Mouse (Mus musculus) testis, adult 2 months (tissue): ENCODE measurements around the gene Shisal1. TPM values are rescaled to one million over a fixed set of nuclear protein-coding genes. Genes with fewer than 3 reads are reported as not detected.

Source experiments
- H3K27ac ChIP-seq: fragments of 200-500 bp; 2 replicates; pipeline ENCODE4 v1.5.1; 2012; ENCODE audit warnings: low read depth, low read length; ENCODE audit not compliant: control insufficient read depth, insufficient read depth
- H3K27me3 ChIP-seq: fragments of 200-500 bp; 2 replicates; pipeline ENCODE4 v1.6.1; 2012; ENCODE audit warnings: mild to moderate bottlenecking, low read length, moderate library complexity; ENCODE audit not compliant: control insufficient read depth, insufficient read depth
- H3K36me3 ChIP-seq: fragments of 200-500 bp; 2 replicates; pipeline ENCODE4 v1.6.1; 2012; ENCODE audit warnings: mild to moderate bottlenecking, low read length; ENCODE audit not compliant: control insufficient read depth, insufficient read depth
- H3K4me1 ChIP-seq: fragments of 200-500 bp; 2 replicates; pipeline ENCODE4 v1.6.1; 2012; ENCODE audit warnings: low read length; ENCODE audit not compliant: control insufficient read depth, insufficient read depth
- H3K4me3 ChIP-seq: fragments of 200-500 bp; 2 replicates; pipeline ENCODE4 v1.5.1; 2012; ENCODE audit warnings: low read depth, mild to moderate bottlenecking, low read length, moderate library complexity, mixed read lengths; ENCODE audit not compliant: control insufficient read depth
- CTCF ChIP-seq: fragments of 200-500 bp; IDR thresholded peaks from 2 replicates; pipeline ENCODE4 v1.5.1; 2012; ENCODE audit warnings: low read depth, mild to moderate bottlenecking, inconsistent platforms, low read length, moderate library complexity; ENCODE audit not compliant: control insufficient read depth, insufficient read depth, insufficient replicate concordance
- POLR2A ChIP-seq: fragments of 200-500 bp; IDR thresholded peaks from 2 replicates; pipeline ENCODE4 v1.6.1; 2012; ENCODE audit warnings: low read depth, mild to moderate bottlenecking, inconsistent platforms, low read length, moderate library complexity; ENCODE audit not compliant: control insufficient read depth
- polyA plus RNA-seq: library from polyadenylated mRNA; depleted of rRNA; stranded (reverse); fragments of >200 nt; gene quantifications from 2 replicates; pipeline ENCODE4 v1.2.3, GENCODE M21; 2012

Gene Shisal1
- polyA plus RNA-seq, 1 experiment: 1.2 TPM

GRCm38 (mm10) chr15:84367402-84367801 is 79.5 kb downstream of the Shisal1 start:
- Histone ChIP-seq H3K4me3 (no peak overlapping the region), H3K27ac (no peak overlapping the region), H3K4me1 (no peaks in the 10 kb centered on the region), H3K36me3 (no peaks in the 10 kb centered on the region), H3K27me3 (no peaks in the 10 kb centered on the region)
- TF ChIP-seq POLR2A: no peak
- no peak for TF ChIP-seq CTCF

- no peaks in the 10 kb centered on the region for H3K4me1 ChIP-seq
- H3K4me3 ChIP-seq: no peak overlapping the region
- TF ChIP-seq CTCF (no peak), POLR2A (no peak)
- no peaks in the 10 kb centered on the region for H3K27me3 ChIP-seq
- no peak overlapping the region for H3K27ac ChIP-seq
- no peaks in the 10 kb centered on the region for H3K36me3 ChIP-seq
Measured at GRCm38 (mm10) chr15:84366574-84366989, 80.3 kb downstream of the Shisal1 start.

DNA sequence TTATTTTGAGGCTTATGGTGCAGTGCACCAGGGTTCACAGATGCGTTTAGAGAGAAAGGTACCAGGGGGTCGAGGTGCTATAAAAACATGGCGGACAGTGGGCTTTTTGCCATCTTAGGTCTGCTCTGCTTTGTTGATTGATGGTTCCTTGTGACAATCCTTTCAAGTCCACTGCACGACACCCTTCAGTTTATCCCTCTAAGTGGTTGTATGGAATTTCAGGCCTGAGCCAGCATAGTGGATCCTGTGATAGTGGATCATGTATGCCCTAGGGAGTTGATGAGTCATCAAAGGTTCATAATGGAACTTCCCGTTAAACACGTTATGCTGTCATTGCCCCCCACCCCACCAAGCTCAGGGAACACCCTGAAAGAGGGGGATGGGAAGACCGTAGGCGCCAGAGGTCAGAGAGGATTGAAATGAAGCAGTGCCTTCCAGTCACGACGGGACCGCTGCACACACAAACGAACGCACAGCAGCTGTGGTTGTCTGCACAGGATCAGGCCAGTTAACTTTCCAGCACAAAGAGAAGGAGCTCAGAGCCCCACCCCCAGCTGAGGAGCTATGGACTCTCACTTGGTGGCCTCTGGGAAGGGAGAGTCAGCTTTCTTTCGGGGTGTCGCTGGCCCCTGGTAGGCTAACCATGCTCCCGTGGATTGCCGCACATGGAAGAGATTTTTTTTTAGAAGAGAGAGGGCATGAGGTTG is 81.1 kb downstream of the Shisal1 start:
- no peaks in the 10 kb centered on the region for H3K36me3 ChIP-seq
- H3K27ac ChIP-seq: no peak overlapping the region
- no peaks in the 10 kb centered on the region for H3K4me1 ChIP-seq
- TF ChIP-seq POLR2A: no peak
- no peak for TF ChIP-seq CTCF
- H3K4me3 ChIP-seq: no peak overlapping the region
- H3K27me3 ChIP-seq: no peaks in the 10 kb centered on the region

DNA sequence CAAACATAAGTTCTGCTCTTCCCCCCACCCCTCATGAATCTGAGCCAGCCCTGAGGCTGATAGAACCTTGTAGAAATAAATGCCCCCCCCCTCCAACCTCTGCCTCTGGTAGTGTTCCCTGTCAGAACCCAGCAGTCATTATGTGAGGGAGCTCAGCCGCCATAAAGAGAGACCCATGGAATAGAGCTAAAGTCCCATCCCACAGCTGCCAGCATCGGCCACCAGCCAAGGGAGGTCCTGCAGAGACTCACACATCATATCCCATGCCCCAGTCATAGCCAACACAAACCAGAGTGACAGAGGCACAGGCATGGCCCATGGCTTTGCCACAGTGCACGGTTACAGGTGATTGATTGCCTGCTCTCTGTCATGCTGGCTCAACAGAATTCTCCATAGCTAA is 82.2 kb downstream of the Shisal1 start:
- no peaks in the 10 kb centered on the region for H3K27me3 ChIP-seq
- no peaks in the 10 kb centered on the region for H3K36me3 ChIP-seq
- H3K4me3 ChIP-seq: no peak overlapping the region
- no peak overlapping the region for H3K27ac ChIP-seq
- TF ChIP-seq CTCF (no peak), POLR2A (no peak)
- H3K4me1 ChIP-seq: no peaks in the 10 kb centered on the region

DNA sequence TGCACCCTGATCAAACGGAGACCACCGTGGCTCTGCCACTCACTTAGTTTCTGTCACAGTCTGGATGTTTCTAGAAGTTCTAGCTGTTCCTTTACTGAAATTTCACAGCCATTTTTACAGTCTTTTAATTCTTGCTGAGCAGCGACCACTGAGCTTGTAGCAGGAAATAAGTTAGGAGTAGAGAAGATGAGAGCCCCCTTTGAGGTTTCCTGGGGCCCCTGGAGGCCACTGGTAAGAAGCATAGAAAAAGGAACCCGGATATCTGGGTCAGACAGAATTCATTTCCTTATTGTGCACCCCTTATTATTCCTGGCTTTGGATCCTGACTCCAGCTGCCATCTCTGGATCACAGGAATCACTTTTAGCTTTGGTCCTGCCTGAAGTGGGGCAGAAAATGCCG is 91.8 kb downstream of the Shisal1 start:
- TF ChIP-seq POLR2A: no peak
- TF ChIP-seq CTCF: no peak
- Histone ChIP-seq H3K4me3 (no peak overlapping the region), H3K4me1 (no peaks in the 10 kb centered on the region; the same call in 1 of the 2 replicates), H3K36me3 (no peaks in the 10 kb centered on the region), H3K27me3 (no peaks in the 10 kb centered on the region), H3K27ac (no peak overlapping the region)

DNA sequence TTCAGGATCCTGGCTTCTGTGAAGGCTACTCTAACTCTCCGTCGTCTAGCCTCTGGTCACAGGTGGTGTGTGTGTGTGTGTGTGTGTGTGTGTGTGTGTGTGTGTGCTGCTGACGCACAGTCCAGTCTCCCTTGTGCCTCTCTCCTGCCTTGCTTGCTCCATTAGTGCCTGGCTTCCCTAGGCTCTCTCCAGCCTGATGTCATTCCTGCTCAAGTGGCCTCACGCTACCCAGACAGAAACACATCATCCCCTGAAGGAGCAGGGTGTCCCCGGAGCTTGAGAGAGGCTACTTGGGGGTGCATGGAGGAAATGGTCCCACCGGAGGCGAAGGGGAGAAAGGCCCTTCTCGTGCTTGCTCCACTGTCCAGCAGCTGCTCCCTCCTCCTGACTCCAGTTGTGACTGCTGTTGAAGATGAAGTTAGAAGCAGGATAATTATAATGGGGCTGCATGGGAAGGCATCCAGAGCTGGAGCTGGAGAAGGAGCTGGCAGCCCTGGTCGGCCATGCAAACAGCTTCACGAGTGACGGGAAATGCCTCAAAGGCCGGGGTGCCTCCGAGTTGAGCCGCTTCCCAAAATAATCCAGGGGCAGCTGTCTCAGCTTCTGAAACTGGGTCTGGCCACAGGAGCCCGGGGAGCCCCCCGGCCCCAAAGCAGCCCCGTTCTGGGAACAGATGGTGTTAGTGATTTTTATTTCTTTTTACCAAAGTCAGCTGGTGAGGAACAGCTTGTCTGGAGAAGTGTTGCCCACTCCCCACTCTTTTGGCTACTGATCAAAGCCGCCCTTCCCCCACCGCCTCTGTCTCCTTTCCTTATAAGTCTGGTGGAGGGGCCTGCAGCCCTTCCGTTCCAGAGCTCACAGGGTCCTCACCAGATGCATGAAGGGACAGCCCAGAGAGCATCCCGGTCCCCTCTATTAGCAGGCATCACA is 94.7 kb downstream of the Shisal1 start:
- Histone ChIP-seq H3K27ac (no peak overlapping the region), H3K27me3 (no peaks in the 10 kb centered on the region), H3K4me1 (no peaks in the 10 kb centered on the region; the same call in 1 of the 2 replicates), H3K36me3 (no peaks in the 10 kb centered on the region), H3K4me3 (no peak overlapping the region)
- TF ChIP-seq POLR2A: no peak
- TF ChIP-seq CTCF: no peak

DNA sequence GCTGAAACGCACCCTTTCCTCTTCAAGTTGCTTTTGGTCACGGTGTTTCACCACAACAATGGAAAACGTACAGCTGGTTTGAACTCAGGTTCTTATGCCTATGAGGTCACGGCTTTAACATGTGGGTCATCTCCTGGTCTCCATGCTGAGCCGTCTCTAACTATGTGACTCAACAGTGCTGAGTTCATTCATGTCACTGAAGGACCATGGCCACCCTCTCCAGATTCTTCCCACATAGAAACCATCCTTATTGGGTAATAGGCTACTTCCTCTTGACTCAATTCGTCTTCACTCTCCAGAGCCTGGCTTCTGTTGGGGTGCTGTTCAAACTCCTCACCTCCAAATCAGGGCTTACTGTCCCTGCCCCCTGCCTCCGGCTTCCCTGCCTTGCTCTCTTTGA is 95.6 kb downstream of the Shisal1 start:
- H3K27ac ChIP-seq: no peak overlapping the region
- no peaks in the 10 kb centered on the region for H3K27me3 ChIP-seq
- TF ChIP-seq POLR2A: no peak
- TF ChIP-seq CTCF: no peak
- H3K4me1 ChIP-seq: no peaks in the 10 kb centered on the region; the same call in 1 of the 2 replicates
- H3K4me3 ChIP-seq: no peak overlapping the region
- H3K36me3 ChIP-seq: no peaks in the 10 kb centered on the region
